Mouse (Mus musculus) hindbrain, embryonic 16.5 days (tissue): ENCODE results near the gene Pcnx2. TPM values are rescaled to one million over a fixed set of nuclear protein-coding genes. Genes with fewer than 3 reads are reported as not detected.

Experiments used
- ATAC-seq: fragments of 200-750 bp; cut with Nextera tagmentation; 2 replicates; pipeline ENCODE4 v1.8.0; 2017; ENCODE audit warnings: moderate TSS enrichment, moderate library complexity
- H3K27ac ChIP-seq: fragments of 300-500 bp; sonication (generic); 2 replicates; pipeline ENCODE4 v1.5.1; 2014; ENCODE audit warnings: low read depth, mild to moderate bottlenecking, control low read depth, low read length, moderate library complexity
- H3K27me3 ChIP-seq: fragments of 300-500 bp; sonication (generic); replicated peaks from 2 replicates; pipeline ENCODE4 v1.6.1; 2014; ENCODE audit warnings: low read length; ENCODE audit not compliant: control insufficient read depth, insufficient read depth
- H3K36me3 ChIP-seq: fragments of 300-500 bp; sonication (generic); 2 replicates; pipeline ENCODE4 v1.6.1; 2014; ENCODE audit warnings: mild to moderate bottlenecking, low read length, moderate library complexity, mixed read lengths; ENCODE audit not compliant: control insufficient read depth, insufficient read depth
- H3K4me1 ChIP-seq: fragments of 300-500 bp; sonication (generic); 2 replicates; pipeline ENCODE4 v1.6.1; 2014; ENCODE audit warnings: low read depth, low read length; ENCODE audit not compliant: control insufficient read depth, insufficient read depth
- H3K4me2 ChIP-seq: fragments of 300-500 bp; sonication (generic); 2 replicates; pipeline ENCODE4 v1.6.1; 2014; ENCODE audit warnings: mild to moderate bottlenecking, low read length, control low read depth, moderate library complexity
- H3K4me3 ChIP-seq: fragments of 300-500 bp; sonication (generic); 2 replicates; pipeline ENCODE4 v1.5.1; 2014; ENCODE audit warnings: mild to moderate bottlenecking, low read length, control low read depth, moderate library complexity
- H3K9ac ChIP-seq: fragments of 300-500 bp; sonication (generic); 2 replicates; pipeline ENCODE4 v1.6.1; 2014; ENCODE audit warnings: low read depth, mild to moderate bottlenecking, control low read depth, low read length, moderate library complexity
- H3K9me3 ChIP-seq: fragments of 300-500 bp; sonication (generic); 2 replicates; pipeline ENCODE4 v1.6.1; 2014; ENCODE audit warnings: mild to moderate bottlenecking, low read length, moderate library complexity; ENCODE audit not compliant: control insufficient read depth
- WGBS: fragments of 180-500 bp; shearing (Covaris S2); extraction: QIAGEN DNeasy Blood & Tissue Kit; methylation state at CpG from one replicate; pipeline ENCODE4 v1.1.7; 2014; 5-methylcytosine and 5-hydroxymethylcytosine counted together
- polyA plus RNA-seq: library from polyadenylated mRNA; unstranded; fragments of >200 nt; fragmentation: Nextera tagmentation; extraction: Ambion mirVana; gene quantifications from 2 replicates; pipeline ENCODE4 v1.2.1, GENCODE M21; 2015

Pcnx2 gene
- polyA plus RNA-seq, 1 experiment from 2014 or later = 4.1 TPM

GRCm38 (mm10) chr8:125872501-125873249, 25.4 kb downstream of the Pcnx2 start:
- 75% methylated on average over 9 of the region's 9 CpGs for WGBS
- no peak overlapping the region for H3K4me2 ChIP-seq
- no peak overlapping the region for H3K4me3 ChIP-seq
- H3K27me3 ChIP-seq = no peaks in the 10 kb centered on the region
- H3K36me3 ChIP-seq = peaks cover 8% of the 10 kb centered on the region; the same call in 1 of the 2 replicates
- ATAC-seq = no peak
- no peaks in the 10 kb centered on the region for H3K9me3 ChIP-seq
- H3K9ac ChIP-seq = no peak overlapping the region
- H3K4me1 ChIP-seq = peaks cover 7% of the 10 kb centered on the region
- H3K27ac ChIP-seq = no peak overlapping the region

- no peak overlapping the region for H3K4me3 ChIP-seq
- no peaks in the 10 kb centered on the region for H3K27me3 ChIP-seq
- no peaks in the 10 kb centered on the region for H3K9me3 ChIP-seq
- WGBS = 6% methylated on average over 7 of the region's 7 CpGs
- peaks cover 7% of the 10 kb centered on the region for H3K4me1 ChIP-seq
- ATAC-seq = peak; percentile 77
- peaks cover 8% of the 10 kb centered on the region; the same call in 1 of the 2 replicates for H3K36me3 ChIP-seq
- H3K9ac ChIP-seq = 0 out of 2 replicates have a peak overlapping the region, but pooled peaks have one; percentile 20
- no peak overlapping the region for H3K27ac ChIP-seq
- no peak overlapping the region for H3K4me2 ChIP-seq
These were observed 27.2 kb downstream of the Pcnx2 start for GRCm38 (mm10) chr8:125870821-125871321.

DNA sequence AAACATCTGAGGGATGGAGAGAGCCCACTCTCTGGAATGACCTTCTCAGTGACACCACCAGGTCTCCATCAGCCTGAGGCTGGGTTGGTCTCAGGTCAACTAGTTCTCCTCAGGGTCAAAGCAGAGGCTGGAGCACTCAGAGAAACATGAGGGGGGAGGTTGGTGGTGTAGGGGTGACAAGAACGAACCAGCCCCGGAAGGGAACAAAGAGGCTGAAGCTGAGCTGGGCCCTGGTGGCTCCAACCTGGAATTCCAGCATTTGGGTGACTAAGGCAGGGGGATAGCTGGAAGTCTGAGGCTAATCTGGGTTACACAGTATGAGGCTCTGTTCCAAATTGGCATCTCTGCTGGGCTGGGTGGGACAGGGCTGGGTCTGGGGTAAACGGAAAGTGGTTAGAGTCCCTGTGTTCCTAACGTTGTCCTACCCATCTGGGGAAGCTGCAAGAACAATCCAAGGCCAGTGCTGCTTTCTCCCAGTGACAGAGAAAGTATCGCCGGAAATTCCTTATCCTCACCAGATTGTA, 27.9 kb downstream of the Pcnx2 start:
- Histone ChIP-seq H3K4me3 (no peak overlapping the region), H3K4me1 (peaks cover 7% of the 10 kb centered on the region), H3K9me3 (no peaks in the 10 kb centered on the region), H3K27me3 (no peaks in the 10 kb centered on the region), H3K27ac (no peak overlapping the region), H3K9ac (no peak overlapping the region), H3K36me3 (peaks cover 10% of the 10 kb centered on the region; the same call in 1 of the 2 replicates), H3K4me2 (no peak overlapping the region)
- 0 out of 2 replicates have a peak, but pooled peaks have one; percentile 49 for ATAC-seq
- WGBS = 45% methylated on average over 6 of the region's 6 CpGs

- no peaks in the 10 kb centered on the region for H3K9me3 ChIP-seq
- no peak overlapping the region for H3K9ac ChIP-seq
These were observed 28.4 kb downstream of the Pcnx2 start for GRCm38 (mm10) chr8:125869739-125870138.

DNA sequence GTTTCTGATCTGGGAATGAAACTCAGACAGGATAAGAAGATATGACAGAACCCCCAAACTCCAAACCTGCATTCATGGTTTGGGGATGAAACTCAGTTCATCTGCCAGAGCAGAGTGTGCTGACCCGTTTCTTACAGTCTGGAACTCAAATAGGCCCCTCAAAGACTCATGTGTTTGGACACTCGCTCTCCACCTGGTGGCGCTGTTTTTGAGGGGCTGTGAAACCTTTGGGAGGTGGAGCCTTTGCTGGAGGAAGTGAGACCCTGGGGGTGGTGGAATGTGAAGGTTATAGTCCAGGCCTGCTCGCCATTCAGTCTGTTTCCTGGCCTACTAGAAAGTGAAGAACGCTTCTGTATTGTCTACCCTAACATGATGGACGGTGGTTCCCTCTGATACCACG, 29.6 kb downstream of the Pcnx2 start:
- H3K27me3 ChIP-seq = no peaks in the 10 kb centered on the region
- H3K27ac ChIP-seq = no peak overlapping the region
- WGBS = 71% methylated on average over 7 of the region's 7 CpGs
- peaks cover 7% of the 10 kb centered on the region for H3K4me1 ChIP-seq
- 0 out of 2 replicates have a peak, but pooled peaks cover 5% of the 10 kb centered on the region for H3K36me3 ChIP-seq
- no peak for ATAC-seq
- no peaks in the 10 kb centered on the region for H3K9me3 ChIP-seq
- H3K4me3 ChIP-seq = no peak overlapping the region
- H3K4me2 ChIP-seq = no peak overlapping the region
- H3K9ac ChIP-seq = no peak overlapping the region

More at GRCm38 (mm10) chr8:125869739-125870138, 28.4 kb downstream of the Pcnx2 start:
- Histone ChIP-seq H3K27ac (no peak overlapping the region), H3K4me2 (no peak overlapping the region), H3K27me3 (no peaks in the 10 kb centered on the region), H3K36me3 (peaks cover 5% of the 10 kb centered on the region; the same call in 1 of the 2 replicates), H3K4me3 (no peak overlapping the region), H3K4me1 (peaks cover 7% of the 10 kb centered on the region)
- ATAC-seq = no peak
- WGBS = 73% methylated on average over 3 of the region's 3 CpGs

DNA sequence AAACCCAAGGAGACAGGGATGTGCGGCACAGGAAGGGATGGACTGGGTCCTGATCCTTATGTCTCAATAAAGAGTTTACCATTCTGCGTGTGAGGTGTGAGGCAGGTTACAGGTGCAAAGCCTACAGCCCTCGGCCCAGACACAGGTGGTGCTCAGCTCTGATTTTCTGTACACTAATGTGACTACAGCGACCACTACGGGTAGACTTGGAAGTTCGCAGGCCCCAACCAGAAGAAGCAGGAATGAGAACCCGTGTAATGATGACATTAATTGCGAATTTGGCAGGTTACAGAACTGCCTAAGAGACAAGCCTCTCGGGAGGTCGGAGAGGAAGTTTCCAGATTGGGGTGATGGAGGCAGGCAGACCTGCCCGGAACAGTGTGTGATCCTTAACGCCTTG, 32.0 kb downstream of the Pcnx2 start:
- no peak overlapping the region for H3K27ac ChIP-seq
- H3K4me3 ChIP-seq = no peak overlapping the region
- ATAC-seq = no peak
- no peak overlapping the region for H3K9ac ChIP-seq
- no peaks in the 10 kb centered on the region for H3K9me3 ChIP-seq
- H3K36me3 ChIP-seq = 0 out of 2 replicates have a peak, but pooled peaks cover 8% of the 10 kb centered on the region
- no peak overlapping the region for H3K4me2 ChIP-seq
- peaks cover 7% of the 10 kb centered on the region for H3K4me1 ChIP-seq
- WGBS = 82% methylated on average over 12 of the region's 12 CpGs
- H3K27me3 ChIP-seq = no peaks in the 10 kb centered on the region

GRCm38 (mm10) chr8:125857251-125857650, 40.9 kb downstream of the Pcnx2 start:
- WGBS = 54% methylated on average over 6 of the region's 6 CpGs
- H3K4me2 ChIP-seq = no peak overlapping the region
- no peaks in the 10 kb centered on the region for H3K36me3 ChIP-seq
- no peaks in the 10 kb centered on the region for H3K27me3 ChIP-seq
- H3K27ac ChIP-seq = no peak overlapping the region
- ATAC-seq = no peak
- no peak overlapping the region for H3K9ac ChIP-seq
- H3K9me3 ChIP-seq = no peaks in the 10 kb centered on the region
- H3K4me1 ChIP-seq = no peaks in the 10 kb centered on the region
- H3K4me3 ChIP-seq = no peak overlapping the region

GRCm38 (mm10) chr8:125856160-125856559, 42.0 kb downstream of the Pcnx2 start:
- H3K4me3 ChIP-seq = no peak overlapping the region
- no peak overlapping the region for H3K9ac ChIP-seq
- no peaks in the 10 kb centered on the region for H3K4me1 ChIP-seq
- no peaks in the 10 kb centered on the region for H3K9me3 ChIP-seq
- no peak for ATAC-seq
- 83% methylated on average over 4 of the region's 4 CpGs for WGBS
- no peaks in the 10 kb centered on the region for H3K27me3 ChIP-seq
- H3K4me2 ChIP-seq = no peak overlapping the region
- no peak overlapping the region for H3K27ac ChIP-seq
- no peaks in the 10 kb centered on the region for H3K36me3 ChIP-seq

DNA sequence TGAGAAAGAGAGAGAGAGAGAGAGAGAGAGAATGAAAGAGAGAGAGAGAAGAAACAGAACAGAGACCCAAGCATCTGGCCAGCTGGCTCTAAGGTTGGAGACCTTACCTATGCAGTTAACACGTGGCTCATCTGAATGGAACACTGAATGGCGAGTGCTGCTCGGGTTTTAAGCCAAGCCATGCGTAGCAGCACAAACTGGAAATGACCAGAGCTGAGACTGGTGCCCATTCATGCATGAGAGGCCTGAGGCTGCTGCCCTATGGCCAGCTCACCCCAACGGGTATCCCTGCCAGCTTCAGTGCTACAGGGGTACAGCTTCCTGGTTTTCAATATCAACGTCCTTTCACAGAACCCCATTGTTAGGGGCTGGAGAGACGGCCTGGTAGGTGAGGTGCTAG, 43.7 kb downstream of the Pcnx2 start:
- Histone ChIP-seq H3K4me1 (no peaks in the 10 kb centered on the region), H3K27ac (no peak overlapping the region), H3K9ac (no peak overlapping the region), H3K9me3 (no peaks in the 10 kb centered on the region), H3K4me2 (no peak overlapping the region), H3K27me3 (no peaks in the 10 kb centered on the region), H3K4me3 (no peak overlapping the region), H3K36me3 (no peaks in the 10 kb centered on the region)
- no peak for ATAC-seq
- 71% methylated on average over 7 of the region's 7 CpGs for WGBS
